Mouse (Mus musculus) brain, adult 2 months (tissue): ENCODE data around the gene Tax1bp3.

Experiments
- DNase-seq: peaks from one replicate; pipeline ENCODE4 v3.0.0; 2011; ENCODE audit warnings: low read depth, low spot score

The Tax1bp3 gene

GRCm38 (mm10) chr11:73176608-73177508 lies at the start of gene Tax1bp3, which contains the start of gene Emc6:
TSS of gene Tax1bp3 (plus strand) at chr11:73177083.
TSS of gene Emc6 (minus strand) at chr11:73177037.
- peak; percentile 100 for DNase-seq

GRCm38 (mm10) chr11:73131020-73131419 lies 45.9 kb upstream of the Tax1bp3 start:
- DNase-seq = peak; percentile 63

GRCm38 (mm10) chr11:73132999-73133398 lies 43.9 kb upstream of the Tax1bp3 start:
- no peak for DNase-seq

- DNase-seq = no peak
Observed at GRCm38 (mm10) chr11:73134222-73134621, 42.7 kb upstream of the Tax1bp3 start.

- DNase-seq = no peak
Observed at GRCm38 (mm10) chr11:73136587-73136986, 40.3 kb upstream of the Tax1bp3 start.

- no peak for DNase-seq
Observed at GRCm38 (mm10) chr11:73137116-73137515, 39.8 kb upstream of the Tax1bp3 start.

GRCm38 (mm10) chr11:73137591-73138501 lies 39.0 kb upstream of the Tax1bp3 start, which contains the start of gene Haspin:
TSS of gene Haspin (minus strand) at chr11:73138294.
- DNase-seq = peak; percentile 92

- no peak for DNase-seq
Observed at GRCm38 (mm10) chr11:73144261-73144681, 32.6 kb upstream of the Tax1bp3 start.

GRCm38 (mm10) chr11:73146026-73146974 lies 30.6 kb upstream of the Tax1bp3 start:
- no peak for DNase-seq

- DNase-seq = no peak
Observed at GRCm38 (mm10) chr11:73146975-73147365, 29.9 kb upstream of the Tax1bp3 start.

GRCm38 (mm10) chr11:73148209-73148608 lies 28.7 kb upstream of the Tax1bp3 start:
- DNase-seq = no peak

- peak; percentile 37 for DNase-seq
Observed at GRCm38 (mm10) chr11:73155071-73155470, 21.8 kb upstream of the Tax1bp3 start.

- peak; percentile 50 for DNase-seq
Observed at GRCm38 (mm10) chr11:73159957-73160810, 16.7 kb upstream of the Tax1bp3 start, which contains the start of gene P2rx5. TSS of gene P2rx5 (plus strand) at chr11:73160421.

GRCm38 (mm10) chr11:73160811-73161200 lies 16.1 kb upstream of the Tax1bp3 start:
- no peak for DNase-seq

GRCm38 (mm10) chr11:73161616-73162015 lies 15.3 kb upstream of the Tax1bp3 start:
- no peak for DNase-seq

- no peak for DNase-seq
Observed at GRCm38 (mm10) chr11:73162284-73162683, 14.6 kb upstream of the Tax1bp3 start.

GRCm38 (mm10) chr11:73168071-73168470 lies 8.8 kb upstream of the Tax1bp3 start:
- DNase-seq = no peak

- DNase-seq = no peak
Observed at GRCm38 (mm10) chr11:73168576-73168975, 8.3 kb upstream of the Tax1bp3 start.

GRCm38 (mm10) chr11:73169231-73169630 lies 7.7 kb upstream of the Tax1bp3 start:
- DNase-seq = peak; percentile 76

- DNase-seq = peak; percentile 25
Observed at GRCm38 (mm10) chr11:73172186-73172585, 4.7 kb upstream of the Tax1bp3 start.
